Mouse (Mus musculus) intestine, embryonic 16.5 days (tissue): ENCODE measurements around the gene Arhgef6. TPM values are rescaled to one million over a fixed set of nuclear protein-coding genes. Genes with fewer than 3 reads are reported as not detected.

ENCODE experiments used
- ATAC-seq: fragments of 200-750 bp; cut with Nextera tagmentation; 2 replicates; pipeline ENCODE4 v1.8.0; 2017; ENCODE audit warnings: moderate TSS enrichment, moderate library complexity
- H3K27ac ChIP-seq: fragments of 300-500 bp; sonication (generic); 2 replicates; pipeline ENCODE4 v1.5.1; 2014; ENCODE audit warnings: mild to moderate bottlenecking, low read length
- H3K27me3 ChIP-seq: fragments of 300-500 bp; sonication (generic); replicated peaks from 2 replicates; pipeline ENCODE4 v1.6.1; 2014; ENCODE audit warnings: low read length, control low read depth, mixed read lengths; ENCODE audit not compliant: control insufficient read depth, insufficient read depth
- H3K36me3 ChIP-seq: fragments of 300-500 bp; sonication (generic); 2 replicates; pipeline ENCODE4 v1.6.1; 2014; ENCODE audit warnings: low read length, control low read depth; ENCODE audit not compliant: control insufficient read depth, insufficient read depth
- H3K4me1 ChIP-seq: fragments of 300-500 bp; sonication (generic); 2 replicates; pipeline ENCODE4 v1.6.1; 2014; ENCODE audit warnings: low read length, control low read depth, mixed read lengths; ENCODE audit not compliant: control insufficient read depth, insufficient read depth
- H3K4me2 ChIP-seq: fragments of 300-500 bp; sonication (generic); 2 replicates; pipeline ENCODE4 v1.6.1; 2014; ENCODE audit warnings: low read depth, low read length, control low read depth
- H3K4me3 ChIP-seq: fragments of 300-500 bp; sonication (generic); 2 replicates; pipeline ENCODE4 v1.5.1; 2014; ENCODE audit warnings: mild to moderate bottlenecking, low read length
- H3K9ac ChIP-seq: fragments of 300-500 bp; sonication (generic); 2 replicates; pipeline ENCODE4 v1.6.1; 2014; ENCODE audit warnings: low read depth, low read length
- H3K9me3 ChIP-seq: fragments of 300-500 bp; sonication (generic); 2 replicates; pipeline ENCODE4 v1.6.1; 2016; ENCODE audit warnings: low read length, control low read depth; ENCODE audit not compliant: control insufficient read depth
- WGBS: fragments of 180-500 bp; shearing (Covaris S2); extraction: QIAGEN DNeasy Blood & Tissue Kit; methylation state at CpG from one replicate; pipeline ENCODE4 v1.1.7; 2014; 5-methylcytosine and 5-hydroxymethylcytosine counted together
- polyA plus RNA-seq: library from polyadenylated mRNA; unstranded; fragments of >200 nt; fragmentation: Nextera tagmentation; extraction: Ambion mirVana; gene quantifications from 2 replicates; pipeline ENCODE4 v1.2.1, GENCODE M21; 2015

Arhgef6 gene
- polyA plus RNA-seq, 1 experiment from 2014 or later = 4.0 TPM

GRCm38 (mm10) chrX:57216271-57216670, 122.3 kb downstream of the Arhgef6 start:
- no peak for ATAC-seq
- H3K27me3 ChIP-seq = no peaks in the 10 kb centered on the region
- 55% methylated on average over 5 of the region's 5 CpGs for WGBS

DNA sequence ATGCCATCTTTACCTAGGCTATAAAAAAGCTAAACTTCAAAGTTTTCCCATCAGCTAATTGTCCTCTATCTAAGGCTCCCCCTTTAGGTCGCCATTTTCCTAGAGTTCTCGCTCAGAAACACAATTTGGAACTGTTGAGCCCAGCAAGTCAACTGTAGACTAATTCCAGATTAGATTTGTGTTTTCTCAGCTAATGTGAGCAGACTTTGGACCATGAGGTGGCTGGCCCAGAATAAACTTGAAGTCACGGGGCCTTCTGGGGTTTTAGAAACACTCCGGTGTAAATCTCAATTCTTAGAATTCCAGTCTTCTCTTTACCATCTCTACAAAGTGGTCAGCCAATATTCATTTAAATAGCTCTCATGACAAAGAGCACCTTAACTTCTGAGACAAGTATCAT, 123.0 kb downstream of the Arhgef6 start:
- 86% methylated on average over 4 of the region's 4 CpGs for WGBS
- no peak for ATAC-seq

More at GRCm38 (mm10) chrX:57216271-57216670, 122.3 kb downstream of the Arhgef6 start:
- no peaks in the 10 kb centered on the region for H3K36me3 ChIP-seq
- H3K27ac ChIP-seq = no peak overlapping the region
- H3K9me3 ChIP-seq = no peaks in the 10 kb centered on the region
- H3K4me3 ChIP-seq = no peak overlapping the region
- no peak overlapping the region for H3K9ac ChIP-seq
- no peak overlapping the region for H3K4me2 ChIP-seq
- no peaks in the 10 kb centered on the region for H3K4me1 ChIP-seq

DNA sequence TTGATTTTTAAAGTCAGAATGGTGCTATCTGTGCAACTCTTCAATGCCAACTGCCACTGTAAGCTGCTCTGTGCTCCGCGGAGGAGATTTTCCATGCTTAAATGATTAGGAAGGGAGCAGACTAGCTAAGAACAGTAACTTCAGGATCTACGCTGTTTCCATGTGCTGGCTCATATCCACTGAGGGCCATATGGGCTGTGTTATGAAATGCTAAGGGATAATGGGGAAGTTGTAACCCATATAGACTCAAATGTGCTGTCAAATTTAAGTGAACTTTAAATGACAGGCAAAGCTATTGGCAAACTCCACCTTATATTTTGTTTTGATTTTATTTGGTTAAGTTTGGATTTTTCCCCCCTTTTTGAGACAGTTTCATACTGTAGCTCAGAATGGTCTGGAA, 125.7 kb downstream of the Arhgef6 start:
- no peak for ATAC-seq
- H3K4me1 ChIP-seq = no peaks in the 10 kb centered on the region
- H3K9me3 ChIP-seq = no peaks in the 10 kb centered on the region
- H3K4me3 ChIP-seq = no peak overlapping the region
- 88% methylated on average over 3 of the region's 3 CpGs for WGBS
- no peak overlapping the region for H3K9ac ChIP-seq
- no peaks in the 10 kb centered on the region for H3K36me3 ChIP-seq
- H3K27me3 ChIP-seq = no peaks in the 10 kb centered on the region
- H3K4me2 ChIP-seq = no peak overlapping the region
- no peak overlapping the region for H3K27ac ChIP-seq

More for the DNA sequence above, 123.0 kb downstream of the Arhgef6 start:
- H3K36me3 ChIP-seq = no peaks in the 10 kb centered on the region
- no peaks in the 10 kb centered on the region for H3K9me3 ChIP-seq
- no peaks in the 10 kb centered on the region for H3K27me3 ChIP-seq
- no peak overlapping the region for H3K4me2 ChIP-seq
- H3K9ac ChIP-seq = no peak overlapping the region
- no peak overlapping the region for H3K27ac ChIP-seq
- H3K4me1 ChIP-seq = no peaks in the 10 kb centered on the region
- no peak overlapping the region for H3K4me3 ChIP-seq

DNA sequence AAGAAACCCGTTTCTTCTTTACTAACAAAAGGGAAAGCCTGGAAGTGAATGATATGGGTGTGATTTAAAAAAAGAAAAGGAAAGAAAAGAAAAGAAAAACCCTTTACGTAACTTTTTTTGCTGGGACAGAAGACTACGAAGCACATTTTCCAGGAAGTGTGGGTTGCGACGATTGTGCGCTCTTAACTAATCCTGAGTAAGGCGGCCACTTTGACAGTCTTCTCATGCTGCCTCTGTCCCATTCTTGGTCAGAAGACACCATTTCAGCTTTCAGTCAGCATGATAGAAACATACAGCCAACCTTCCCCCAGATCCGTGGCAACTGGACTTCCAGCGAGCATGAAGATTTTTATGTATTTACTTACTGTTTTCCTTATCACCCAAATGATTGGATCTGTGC, 126.7 kb downstream of the Arhgef6 start, which contains the start of gene Cd40lg:
TSS of gene Cd40lg (plus strand) at position 268 of the 400 bp plus-strand sequence.
- H3K4me3 ChIP-seq = no peak within 1 kb of the TSS
- no peaks in the 10 kb centered on the region for H3K4me1 ChIP-seq
- H3K27me3 ChIP-seq = no peaks in the 10 kb centered on the region
- no peak within 1 kb of the TSS for H3K9ac ChIP-seq
- H3K36me3 ChIP-seq = no peaks in the 10 kb centered on the region
- H3K27ac ChIP-seq = no peak within 1 kb of the TSS
- no peak within 1 kb of the TSS for H3K4me2 ChIP-seq
- H3K9me3 ChIP-seq = no peaks in the 10 kb centered on the region
- WGBS = 84% methylated on average over 9 of the region's 9 CpGs
- no peak for ATAC-seq

DNA sequence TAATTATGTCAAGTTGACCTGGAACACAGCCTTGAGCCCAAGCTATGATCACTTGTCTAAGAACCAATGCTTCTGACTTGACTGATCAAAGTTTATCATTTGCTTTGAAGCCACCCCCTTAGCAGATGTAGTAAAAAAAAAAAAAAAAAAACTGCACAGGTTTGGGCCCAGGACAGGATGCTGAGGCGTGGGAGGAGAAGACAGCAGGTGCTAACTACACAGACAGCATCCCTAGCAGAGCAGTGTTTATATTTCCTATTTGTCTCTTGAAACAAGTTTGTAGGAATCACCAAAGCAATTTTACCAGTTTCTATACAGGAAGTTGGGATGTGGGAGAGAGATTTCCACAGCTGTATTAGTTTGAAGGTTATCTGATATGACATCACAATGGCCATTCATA, 127.9 kb downstream of the Arhgef6 start:
- Histone ChIP-seq H3K4me1 (no peaks in the 10 kb centered on the region), H3K9me3 (no peaks in the 10 kb centered on the region), H3K36me3 (no peaks in the 10 kb centered on the region), H3K4me2 (no peak overlapping the region), H3K4me3 (no peak overlapping the region), H3K9ac (no peak overlapping the region), H3K27me3 (no peaks in the 10 kb centered on the region), H3K27ac (no peak overlapping the region)
- ATAC-seq = no peak
- 61% methylated on average over 1 of the region's 1 CpGs for WGBS

DNA sequence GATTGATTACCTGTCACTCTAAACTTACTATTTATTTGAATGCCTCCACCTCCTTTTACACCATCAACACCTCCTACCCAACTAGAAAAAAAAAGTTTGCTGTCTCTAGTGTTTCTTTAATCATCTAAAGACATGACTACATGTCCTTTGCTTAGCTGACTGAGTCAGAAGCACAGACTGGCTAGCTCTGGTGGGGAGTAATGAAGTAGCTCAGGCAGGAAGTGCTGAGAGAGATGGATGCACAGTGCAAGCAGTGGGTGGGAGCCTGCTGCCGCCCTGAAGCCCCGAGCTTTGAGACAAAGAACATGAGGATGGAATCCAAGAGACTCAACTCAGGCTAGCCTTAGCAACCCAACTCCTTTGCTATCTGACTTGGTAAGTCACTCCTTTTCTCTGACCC, 138.1 kb downstream of the Arhgef6 start:
- H3K4me1 ChIP-seq = no peaks in the 10 kb centered on the region
- no peak overlapping the region for H3K9ac ChIP-seq
- H3K4me3 ChIP-seq = no peak overlapping the region
- no peak overlapping the region for H3K4me2 ChIP-seq
- WGBS = 60% methylated on average over 2 of the region's 2 CpGs
- H3K27ac ChIP-seq = no peak overlapping the region
- ATAC-seq = no peak
- H3K9me3 ChIP-seq = no peaks in the 10 kb centered on the region
- no peaks in the 10 kb centered on the region for H3K36me3 ChIP-seq
- H3K27me3 ChIP-seq = no peaks in the 10 kb centered on the region

- no peaks in the 10 kb centered on the region for H3K27me3 ChIP-seq
- H3K4me3 ChIP-seq = no peak overlapping the region
- no peaks in the 10 kb centered on the region for H3K36me3 ChIP-seq
- no peak overlapping the region for H3K27ac ChIP-seq
- WGBS = 50% methylated on average over 2 of the region's 2 CpGs
- no peaks in the 10 kb centered on the region for H3K4me1 ChIP-seq
- ATAC-seq = no peak
- no peak overlapping the region for H3K4me2 ChIP-seq
- no peak overlapping the region for H3K9ac ChIP-seq
- no peaks in the 10 kb centered on the region for H3K9me3 ChIP-seq
Measured at GRCm38 (mm10) chrX:57198036-57198435, 140.5 kb downstream of the Arhgef6 start.

- no peak overlapping the region for H3K9ac ChIP-seq
- H3K27ac ChIP-seq = no peak overlapping the region
- no peaks in the 10 kb centered on the region for H3K4me1 ChIP-seq
- no peak overlapping the region for H3K4me2 ChIP-seq
- WGBS = 84% methylated on average over 9 of the region's 9 CpGs
- H3K27me3 ChIP-seq = no peaks in the 10 kb centered on the region
- H3K9me3 ChIP-seq = no peaks in the 10 kb centered on the region
- H3K4me3 ChIP-seq = no peak overlapping the region
- no peak for ATAC-seq
- no peaks in the 10 kb centered on the region for H3K36me3 ChIP-seq
Measured at GRCm38 (mm10) chrX:57196319-57196718, 142.2 kb downstream of the Arhgef6 start.

DNA sequence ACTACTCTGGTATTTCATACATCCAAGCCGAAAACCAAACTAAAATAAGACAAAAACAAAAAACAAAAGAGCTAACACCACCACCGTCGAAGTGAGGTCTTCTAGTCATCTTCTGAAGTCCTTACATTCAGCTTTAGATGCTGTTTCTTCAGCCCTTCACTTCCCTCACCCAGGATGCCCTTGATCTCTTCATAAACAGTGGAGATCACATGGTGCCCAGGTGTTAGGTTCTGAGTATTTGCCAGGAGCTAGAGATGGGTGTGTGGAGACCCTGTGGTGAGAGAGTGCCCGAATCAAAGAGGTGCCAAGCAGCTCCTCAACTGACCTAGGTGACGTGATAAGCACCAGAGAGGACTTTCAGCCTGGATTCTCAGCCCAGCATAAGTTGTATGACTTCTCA, 149.2 kb downstream of the Arhgef6 start:
- Histone ChIP-seq H3K9me3 (no peaks in the 10 kb centered on the region), H3K27me3 (no peaks in the 10 kb centered on the region), H3K36me3 (no peaks in the 10 kb centered on the region), H3K27ac (no peak overlapping the region), H3K4me2 (no peak overlapping the region), H3K9ac (no peak overlapping the region), H3K4me1 (no peaks in the 10 kb centered on the region), H3K4me3 (no peak overlapping the region)
- WGBS = 76% methylated on average over 5 of the region's 5 CpGs
- ATAC-seq = no peak

DNA sequence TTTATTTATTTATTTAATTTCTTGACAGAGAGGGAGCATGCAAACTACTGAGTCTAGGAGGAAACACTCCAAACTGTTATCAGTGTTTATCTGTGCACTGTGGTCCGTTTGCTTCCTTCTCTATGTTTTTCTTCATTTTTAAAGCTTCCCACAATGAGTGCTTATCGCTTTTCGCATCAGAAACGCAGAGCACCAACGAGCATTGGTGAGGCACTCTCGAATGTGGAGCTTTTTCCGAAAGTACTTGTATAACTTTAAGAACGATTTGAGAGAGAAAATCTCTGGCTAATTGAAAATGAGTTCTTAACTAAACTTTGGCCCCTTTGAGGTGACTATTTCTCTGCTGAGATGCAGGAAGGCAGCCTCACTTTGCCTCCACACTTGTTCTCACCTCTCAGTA, 151.2 kb downstream of the Arhgef6 start:
- no peak overlapping the region for H3K4me2 ChIP-seq
- H3K36me3 ChIP-seq = no peaks in the 10 kb centered on the region
- no peak overlapping the region for H3K4me3 ChIP-seq
- H3K27ac ChIP-seq = no peak overlapping the region
- H3K9ac ChIP-seq = no peak overlapping the region
- H3K27me3 ChIP-seq = no peaks in the 10 kb centered on the region
- no peaks in the 10 kb centered on the region for H3K9me3 ChIP-seq
- 74% methylated on average over 8 of the region's 8 CpGs for WGBS
- H3K4me1 ChIP-seq = no peaks in the 10 kb centered on the region
- no peak for ATAC-seq
